Mouse (Mus musculus) T-helper 1 cell (primary cell): ENCODE data around the gene Fam131a.

Source experiments
- in situ Hi-C: fragments of 300-600 bp; cut with MboI, MseI; formaldehyde crosslinking; loops from one replicate; pipeline ENCODE4 v1.15.1; 2025; ENCODE audit warnings: high pct_unique_total_duplicates

The Fam131a gene

DNA sequence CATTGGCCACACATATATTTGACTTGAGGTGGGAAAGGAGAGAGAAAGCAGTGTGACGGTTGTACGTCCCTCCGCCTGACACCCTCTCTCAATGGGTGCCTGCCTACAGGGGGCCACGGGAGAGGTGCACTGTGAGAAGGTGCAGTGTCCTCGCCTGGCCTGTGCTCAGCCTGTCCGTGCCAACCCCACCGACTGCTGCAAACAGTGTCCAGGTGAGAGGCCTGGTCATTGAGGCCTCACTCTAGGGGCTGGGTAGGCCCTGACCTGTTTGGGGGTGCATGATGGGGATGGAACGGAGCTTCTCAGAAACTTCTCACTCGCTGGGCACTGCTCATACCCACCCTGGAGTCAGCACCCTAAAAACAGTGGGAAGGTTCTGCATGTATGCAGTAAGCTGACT is 46.8 kb downstream of the Fam131a start:
- in situ Hi-C loops: loop anchor here (5.0 kb wide), 1 partner anchor 562 kb away; no protein-coding TSS in a partner anchor

- in situ Hi-C loops: no loop called here
Measured at GRCm38 (mm10) chr16:20746641-20747040, 53.6 kb downstream of the Fam131a start.

GRCm38 (mm10) chr16:20750518-20750917 is 57.5 kb downstream of the Fam131a start:
- in situ Hi-C loops: no loop called here
